Mouse (Mus musculus) layer of hippocampus, adult 2 months (tissue): ENCODE data around the gene Camta1. TPM values are rescaled to one million over a fixed set of nuclear protein-coding genes. Genes with fewer than 3 reads are reported as not detected.

Source experiments
- DNase-seq, 2 experiments: peaks; one replicate each; pipeline ENCODE4 v3.0.0; 2022; ENCODE audit warnings: low spot score in 2 of 2
- H3K27ac ChIP-seq: fragments of 200-600 bp; 2 replicates; pipeline ENCODE4 v1.8.1; 2022
- H3K4me3 ChIP-seq: fragments of 200-600 bp; 2 replicates; pipeline ENCODE4 v1.8.1; 2022; ENCODE audit warnings: mild to moderate bottlenecking
- CTCF ChIP-seq: fragments of 200-600 bp; conservative IDR thresholded peaks from 2 replicates; pipeline ENCODE4 v1.8.1; 2022; ENCODE audit warnings: antibody characterized with exemption, mild to moderate bottlenecking, moderate library complexity
- long read RNA-seq, 2 experiments: library from polyadenylated mRNA; stranded (forward); transcript quantifications; one replicate each; pipeline ENCODE4 v2.0.0; 2021; ENCODE audit warnings: borderline mapping rate in 2 of 2
- total RNA-seq, 2 experiments: library from RNA; stranded (reverse); gene quantifications; 2 replicates each; pipeline ENCODE4 v1.2.3; 2021

Gene Camta1
- 100 to 1,000 TPM; 275 to 294 TPM for total RNA-seq
- long read RNA-seq, experiment 1, full-length matches to known transcripts, result 21 of 143 reads
- long read RNA-seq, experiment 1, partial matches to known transcripts, result 33 of 143 reads
- long read RNA-seq, experiment 1, other reads (novel, unspliced or antisense), result 89 of 143 reads
- long read RNA-seq, experiment 2, transcript Camta1-212 (4 exons, 2,198 nt), result major isoform, 19 of 204 reads
- long read RNA-seq, experiment 2, partial matches to known transcripts, result 53 of 204 reads
- long read RNA-seq, experiment 2, other reads (novel, unspliced or antisense), result 128 of 204 reads

- DNase-seq, result peak; percentile 99 to 100
- peak within 1 kb of the TSS; percentile 93 for H3K4me3 ChIP-seq
- peak within 1 kb of the TSS; percentile 92 for H3K27ac ChIP-seq
- 0 out of 2 replicates have a peak, but pooled peaks have one; percentile 2 for TF ChIP-seq CTCF
Observed at GRCm38 (mm10) chr4:151861806-151862739, at the start of gene Camta1. Gene Camta1, minus strand, starts transcription at chr4:151861876.

DNA sequence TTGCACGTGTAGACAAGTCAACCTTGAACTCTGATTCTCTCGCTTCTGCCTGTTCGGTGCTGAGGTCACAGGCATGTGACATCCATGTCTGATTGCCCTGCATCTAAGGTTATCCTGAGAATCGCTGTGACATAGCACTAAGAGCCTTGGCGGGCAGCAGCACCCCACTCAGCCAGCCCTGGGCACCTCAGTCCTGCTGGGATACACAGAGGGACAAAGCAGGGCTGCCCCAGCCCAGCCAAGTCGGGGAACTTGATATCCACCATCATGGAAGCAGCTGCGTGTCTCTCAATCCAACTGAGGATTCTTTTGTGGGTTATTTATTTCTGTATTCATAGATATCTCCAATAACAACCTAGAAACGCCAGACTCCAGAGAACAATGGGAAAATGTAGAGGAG, 47.1 kb upstream of the Camta1 start:
- Histone ChIP-seq H3K4me3 (no peak overlapping the region), H3K27ac (no peak overlapping the region)
- no peak for DNase-seq
- no peak for TF ChIP-seq CTCF

DNA sequence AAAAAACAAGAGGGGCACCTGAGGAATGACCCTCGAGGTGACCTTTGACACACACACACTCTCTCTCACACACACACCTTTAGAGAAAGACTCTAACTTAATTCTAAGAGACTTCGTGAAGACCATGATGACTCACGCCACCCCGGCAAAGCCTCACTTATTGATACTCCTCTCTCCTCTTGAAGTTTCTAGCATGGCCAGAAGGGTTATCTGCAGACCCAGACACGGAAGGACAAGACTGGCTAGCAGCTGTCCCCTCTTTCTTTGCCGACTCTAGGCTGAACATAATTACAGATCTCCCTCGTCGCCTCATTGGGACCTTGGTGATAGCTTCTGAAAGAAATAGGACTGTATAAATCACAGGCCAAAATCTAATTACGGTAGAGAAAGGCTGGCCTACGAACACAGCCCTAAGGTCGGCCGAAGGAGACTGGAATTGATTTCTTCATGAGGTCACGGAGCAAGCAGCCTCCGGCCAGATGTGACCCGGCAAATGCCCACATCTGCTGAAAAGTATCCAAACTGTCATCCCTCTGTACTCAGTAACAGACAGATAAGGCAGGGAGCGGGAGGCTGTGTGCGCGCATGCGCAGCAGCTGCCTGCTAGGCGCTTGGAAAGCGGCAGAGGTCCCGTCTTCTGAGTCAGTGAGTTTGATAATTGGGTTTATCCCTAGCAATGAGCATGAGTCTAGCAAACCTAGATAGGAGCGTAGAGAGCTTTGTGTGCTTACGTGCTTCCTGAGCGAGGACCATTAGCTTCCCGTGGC, 46.1 kb upstream of the Camta1 start:
- TF ChIP-seq CTCF, result no peak
- Histone ChIP-seq H3K27ac (no peak overlapping the region), H3K4me3 (no peak overlapping the region)
- DNase-seq, result no peak

- no peak overlapping the region for H3K4me3 ChIP-seq
- no peak for TF ChIP-seq CTCF
- no peak for DNase-seq
- no peak overlapping the region for H3K27ac ChIP-seq
Observed at GRCm38 (mm10) chr4:151905621-151906020, 43.9 kb upstream of the Camta1 start.

DNA sequence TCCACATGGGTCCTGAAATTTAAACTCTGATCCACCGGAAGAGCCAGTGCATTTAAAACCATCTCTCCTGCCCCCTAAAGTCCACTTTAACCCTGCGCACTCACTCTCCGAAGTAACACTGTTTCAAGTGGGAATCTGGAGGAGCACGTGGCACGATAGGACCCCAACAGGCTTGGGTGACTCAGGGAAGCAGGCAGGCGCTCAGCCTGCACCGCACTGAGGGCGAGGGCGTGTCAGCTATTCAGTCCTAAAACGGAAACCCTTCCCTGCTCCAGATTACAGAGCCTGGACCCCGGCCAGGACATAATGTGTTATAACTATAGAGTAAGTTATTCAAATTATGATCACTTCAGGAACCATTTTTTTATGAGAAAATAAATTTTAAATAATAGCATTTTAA, 42.4 kb upstream of the Camta1 start:
- DNase-seq, result no peak
- Histone ChIP-seq H3K27ac (no peak overlapping the region), H3K4me3 (no peak overlapping the region)
- no peak for TF ChIP-seq CTCF

DNA sequence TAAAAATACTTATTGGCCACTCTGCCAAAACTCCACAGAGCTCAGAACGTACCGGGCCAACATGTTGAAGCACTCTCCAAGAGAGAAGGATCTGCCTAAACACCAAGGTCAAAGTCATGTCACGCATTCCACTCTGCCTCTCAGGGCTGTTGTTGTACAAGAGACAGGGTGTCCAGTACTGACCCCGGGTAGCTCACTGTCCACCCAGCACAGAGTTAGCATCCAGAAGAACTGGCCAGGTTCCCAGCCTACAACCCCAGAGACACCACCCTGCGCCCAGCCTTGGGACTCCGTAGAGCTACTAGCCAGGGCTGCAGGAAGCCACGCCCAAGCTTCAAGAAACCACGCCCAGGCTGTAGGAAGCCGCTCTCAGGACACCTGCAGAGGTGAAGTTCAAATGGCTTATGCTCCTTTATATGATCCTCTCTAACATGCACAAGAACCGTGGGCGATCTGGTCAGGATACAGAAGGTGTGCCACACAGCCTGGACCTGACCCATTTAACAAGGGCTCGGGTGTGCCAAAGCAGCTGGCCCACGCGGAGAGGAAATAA, 41.1 kb upstream of the Camta1 start:
- H3K27ac ChIP-seq, result no peak overlapping the region
- no peak for DNase-seq
- TF ChIP-seq CTCF, result no peak
- no peak overlapping the region for H3K4me3 ChIP-seq

DNA sequence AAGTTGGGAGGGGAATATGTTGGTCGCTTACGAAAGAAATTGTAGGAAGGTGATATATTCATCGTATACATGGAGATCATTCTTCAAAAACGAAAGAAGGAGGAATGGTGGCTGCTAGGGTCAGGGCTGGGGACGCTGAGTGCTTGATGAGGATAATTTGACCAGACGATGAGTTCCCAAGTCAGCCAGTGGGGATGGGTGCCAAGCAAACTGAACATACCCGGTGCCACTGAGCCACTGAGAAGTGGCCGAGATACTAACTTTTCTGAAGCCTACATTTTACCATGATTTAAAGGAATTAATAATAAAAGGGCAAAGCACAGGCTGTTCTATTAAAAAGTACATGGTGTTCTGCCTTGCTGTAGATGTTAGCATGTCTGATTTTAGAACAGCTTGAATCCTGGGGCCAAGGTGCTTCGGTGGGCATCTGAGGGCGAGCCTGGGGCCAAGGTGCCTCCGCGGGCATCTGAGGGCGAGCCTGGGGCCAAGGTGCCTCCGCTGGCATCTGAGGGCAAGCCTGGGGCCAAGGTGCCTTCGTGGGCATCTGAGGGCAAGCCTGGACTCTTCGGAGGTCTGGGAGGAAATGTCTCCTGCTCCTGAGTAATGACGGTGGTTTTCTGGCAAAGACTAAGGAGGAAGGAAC, 40.5 kb upstream of the Camta1 start:
- H3K27ac ChIP-seq, result no peak overlapping the region
- H3K4me3 ChIP-seq, result no peak overlapping the region
- TF ChIP-seq CTCF, result no peak
- DNase-seq, result no peak

GRCm38 (mm10) chr4:151901422-151901821, 39.7 kb upstream of the Camta1 start:
- no peak for DNase-seq
- Histone ChIP-seq H3K4me3 (no peak overlapping the region), H3K27ac (no peak overlapping the region)
- peak; percentile 58 for TF ChIP-seq CTCF

DNA sequence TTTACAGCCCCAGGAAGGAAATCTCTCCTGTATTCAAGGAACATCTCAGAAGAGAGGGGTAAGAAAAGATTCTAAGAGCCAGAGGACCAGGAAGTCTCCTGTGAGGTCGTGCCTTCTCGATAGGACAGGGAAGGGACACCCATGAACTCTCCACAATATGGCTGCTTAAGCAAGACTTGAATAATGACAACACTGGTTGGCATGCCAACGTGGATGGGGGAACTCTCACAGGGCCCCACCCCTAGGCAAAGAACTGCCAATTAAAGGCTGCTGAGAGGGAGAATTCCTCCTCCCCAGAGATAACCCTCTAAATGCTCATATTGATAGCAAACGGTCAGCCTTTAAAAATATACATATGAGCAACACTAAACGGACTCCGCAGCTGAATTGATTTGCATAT, 39.1 kb upstream of the Camta1 start:
- DNase-seq, result no peak
- Histone ChIP-seq H3K27ac (no peak overlapping the region), H3K4me3 (no peak overlapping the region)
- no peak for TF ChIP-seq CTCF

DNA sequence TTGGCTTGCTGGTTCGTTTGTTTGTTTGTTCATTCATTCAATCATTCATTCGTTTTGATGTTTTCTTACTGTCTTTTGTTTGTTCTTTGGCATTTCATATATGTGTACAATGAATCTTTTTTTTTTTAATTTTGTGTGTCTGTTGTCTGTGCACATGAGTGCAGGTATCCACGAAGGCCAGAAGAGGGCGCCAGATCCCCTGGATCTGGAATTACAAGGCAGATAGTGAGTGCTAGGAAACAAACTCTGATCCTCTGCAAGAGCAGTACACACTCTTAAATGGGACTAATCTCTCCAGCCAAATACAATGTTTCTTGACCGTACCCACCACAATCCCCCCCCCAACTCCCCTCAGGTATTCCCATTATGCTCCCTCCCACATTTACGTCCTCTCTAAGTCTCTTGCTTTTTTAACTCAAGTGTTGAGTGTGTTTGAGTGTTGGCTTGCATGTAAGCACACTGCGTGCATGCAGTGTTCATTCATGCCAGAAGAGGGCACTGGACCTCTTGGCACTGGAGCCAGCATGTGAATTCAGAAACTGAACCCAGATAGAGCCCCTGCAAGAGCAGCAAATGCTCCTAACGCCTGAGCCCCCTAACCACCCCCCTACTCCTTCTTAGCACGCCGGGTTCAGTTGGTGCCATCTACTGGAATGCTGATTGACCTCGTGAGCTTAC, 38.2 kb upstream of the Camta1 start:
- Histone ChIP-seq H3K4me3 (no peak overlapping the region), H3K27ac (no peak overlapping the region)
- peak; percentile 44 for TF ChIP-seq CTCF
- no peak for DNase-seq

- no peak for TF ChIP-seq CTCF
- no peak overlapping the region for H3K4me3 ChIP-seq
- no peak overlapping the region for H3K27ac ChIP-seq
- no peak for DNase-seq
Observed at GRCm38 (mm10) chr4:151898600-151899245, 37.0 kb upstream of the Camta1 start.
